Mouse (Mus musculus): ENCODE results near the gene Btbd35f19.
"Not testable (repeated sequence)": the region's sequence is repeated elsewhere in the genome, so short reads cannot be mapped to it uniquely, and the experiment has no call there.

The Btbd35f19 gene

GRCm38 (mm10) chrX:31383818-31384217, at the start of gene Btbd35f19:
Gene Btbd35f19, minus strand, starts transcription at chrX:31383918.
- DNase-seq (ENCODE audit: low spot score): not testable (repeated sequence)

GRCm38 (mm10) chrX:31341924-31342323, 41.8 kb downstream of the Btbd35f19 start:
- DNase-seq (ENCODE audit: low spot score): not testable (repeated sequence)

DNA sequence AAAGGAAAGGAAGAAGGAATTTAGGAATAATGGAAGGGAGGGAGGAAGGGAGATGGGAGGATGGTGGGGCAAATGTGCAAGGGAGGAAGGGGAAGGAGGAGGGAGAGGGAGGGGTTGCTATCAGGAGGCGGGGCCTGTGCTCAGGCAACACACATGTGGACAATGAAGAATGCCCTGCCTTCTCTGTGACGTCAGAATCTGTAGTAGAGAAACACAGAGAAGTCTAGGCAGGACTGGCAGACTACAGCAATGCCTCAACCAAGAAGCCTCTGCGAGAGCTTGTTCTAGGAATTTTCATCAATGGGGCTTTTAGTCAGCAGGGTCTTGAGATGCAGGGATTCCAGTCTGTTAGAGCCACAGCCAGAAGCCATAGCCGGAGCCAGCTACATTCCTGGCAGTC, 47.6 kb downstream of the Btbd35f19 start, which contains the start of gene Btbd35f26:
Gene Btbd35f26 (plus strand): TSS at position 301 of the 400 bp plus-strand sequence.
- not testable (repeated sequence) for DNase-seq (ENCODE audit: low spot score)

All from urinary bladder, postnatal 14 days (tissue).